Mouse (Mus musculus) erythroblast, embryonic 14.5 days (primary cell): Measurements from ENCODE around the gene Kmo.

ENCODE experiments used
- GATA1 ChIP-seq: IDR thresholded peaks from 2 replicates; pipeline ENCODE4 v1.6.1; 2012; ENCODE audit warnings: low read length, inconsistent platforms, mixed read lengths
- TAL1 ChIP-seq: IDR thresholded peaks from 3 replicates; pipeline ENCODE4 v1.6.1; 2012; ENCODE audit warnings: low read length, inconsistent platforms, mixed read lengths

- TF ChIP-seq TAL1, result no peak
- no peak for TF ChIP-seq GATA1
These were observed 11.6 kb downstream of the Kmo start for GRCm38 (mm10) chr1:175631721-175632221.
